Mouse (Mus musculus) lung, adult 2 months (tissue): Measurements from ENCODE around the gene Sparcl1.

Experiments used
- CTCF ChIP-seq: fragments of 200-500 bp; IDR thresholded peaks from 2 replicates; pipeline ENCODE4 v1.5.1; 2011; ENCODE audit warnings: mild to moderate bottlenecking, low read length, control low read depth; ENCODE audit not compliant: insufficient read depth
- POLR2A ChIP-seq: fragments of 200-500 bp; IDR thresholded peaks from 2 replicates; pipeline ENCODE4 v1.6.1; 2011; ENCODE audit warnings: low read depth, mild to moderate bottlenecking, control low read depth, low read length, borderline replicate concordance; ENCODE audit errors: extremely low read depth

- no peak for TF ChIP-seq CTCF
- TF ChIP-seq POLR2A = no peak
Measured at GRCm38 (mm10) chr5:104035824-104036223, 77.7 kb downstream of the Sparcl1 start.
